Mouse (Mus musculus) T-helper 1 cell (primary cell): Measurements from ENCODE around the gene Atp6v1g2.

Experiments
- in situ Hi-C: fragments of 300-600 bp; cut with MboI, MseI; formaldehyde crosslinking; loops from one replicate; pipeline ENCODE4 v1.15.1; 2025; ENCODE audit warnings: high pct_unique_total_duplicates

Atp6v1g2 gene

GRCm38 (mm10) chr17:35233114-35233980, at the start of gene Atp6v1g2:
Gene Atp6v1g2 (plus strand): TSS chr17:35233660.
- in situ Hi-C loops, result loop anchor here (5.0 kb wide), 1 partner anchor 61 kb away; no protein-coding TSS in a partner anchor

GRCm38 (mm10) chr17:35185639-35186611, 47.5 kb upstream of the Atp6v1g2 start:
- in situ Hi-C loops, result no loop called here

- in situ Hi-C loops, result no loop called here
Measured at GRCm38 (mm10) chr17:35186681-35187080, 46.8 kb upstream of the Atp6v1g2 start.

GRCm38 (mm10) chr17:35187345-35187744, 46.1 kb upstream of the Atp6v1g2 start:
- in situ Hi-C loops, result no loop called here

GRCm38 (mm10) chr17:35187959-35188610, 45.4 kb upstream of the Atp6v1g2 start, which contains the start of gene Lst1:
Gene Lst1 (minus strand): TSS chr17:35188439.
- in situ Hi-C loops, result no loop called here

- in situ Hi-C loops, result no loop called here
Measured at GRCm38 (mm10) chr17:35189186-35189585, 44.3 kb upstream of the Atp6v1g2 start.

GRCm38 (mm10) chr17:35190096-35190495, 43.4 kb upstream of the Atp6v1g2 start:
- in situ Hi-C loops, result no loop called here

- in situ Hi-C loops, result no loop called here
Measured at GRCm38 (mm10) chr17:35191723-35192122, 41.7 kb upstream of the Atp6v1g2 start.

GRCm38 (mm10) chr17:35192924-35193323, 40.5 kb upstream of the Atp6v1g2 start:
- in situ Hi-C loops, result no loop called here

- in situ Hi-C loops, result no loop called here
Measured at GRCm38 (mm10) chr17:35193881-35194843, 39.3 kb upstream of the Atp6v1g2 start, which contains the start of gene Ltb. Gene Ltb (plus strand): TSS chr17:35194439.

GRCm38 (mm10) chr17:35194844-35195630, 38.4 kb upstream of the Atp6v1g2 start:
- in situ Hi-C loops, result no loop called here

GRCm38 (mm10) chr17:35195631-35196320, 37.7 kb upstream of the Atp6v1g2 start:
- in situ Hi-C loops, result no loop called here

GRCm38 (mm10) chr17:35196321-35196641, 37.2 kb upstream of the Atp6v1g2 start:
- in situ Hi-C loops, result no loop called here

GRCm38 (mm10) chr17:35197126-35197525, 36.3 kb upstream of the Atp6v1g2 start:
- in situ Hi-C loops, result no loop called here

GRCm38 (mm10) chr17:35198029-35198428, 35.4 kb upstream of the Atp6v1g2 start:
- in situ Hi-C loops, result no loop called here

- in situ Hi-C loops, result no loop called here
Measured at GRCm38 (mm10) chr17:35198946-35199345, 34.5 kb upstream of the Atp6v1g2 start.

GRCm38 (mm10) chr17:35200398-35200797, 33.1 kb upstream of the Atp6v1g2 start:
- in situ Hi-C loops, result no loop called here

GRCm38 (mm10) chr17:35201128-35201527, 32.3 kb upstream of the Atp6v1g2 start:
- in situ Hi-C loops, result no loop called here

- in situ Hi-C loops, result no loop called here
Measured at GRCm38 (mm10) chr17:35201787-35202186, 31.7 kb upstream of the Atp6v1g2 start, which contains the start of gene Tnf. Gene Tnf (minus strand): TSS chr17:35202007.
